Mouse (Mus musculus): Measurements from ENCODE around the gene Gm21976. TPM values are rescaled to one million over a fixed set of nuclear protein-coding genes. Genes with fewer than 3 reads are reported as not detected.

Gene Gm21976
- total RNA-seq, 2 experiments from 2014 or later: not detected

GRCm38 (mm10) chr13:98297883-98298482 lies 18.3 kb downstream of the Gm21976 start:
- no peak for ATAC-seq (ENCODE audit: poor library complexity, severe bottlenecking)

- peak; percentile 92 for ATAC-seq (ENCODE audit: poor library complexity, severe bottlenecking)
Measured at GRCm38 (mm10) chr13:98298833-98299758, 19.4 kb downstream of the Gm21976 start.

DNA sequence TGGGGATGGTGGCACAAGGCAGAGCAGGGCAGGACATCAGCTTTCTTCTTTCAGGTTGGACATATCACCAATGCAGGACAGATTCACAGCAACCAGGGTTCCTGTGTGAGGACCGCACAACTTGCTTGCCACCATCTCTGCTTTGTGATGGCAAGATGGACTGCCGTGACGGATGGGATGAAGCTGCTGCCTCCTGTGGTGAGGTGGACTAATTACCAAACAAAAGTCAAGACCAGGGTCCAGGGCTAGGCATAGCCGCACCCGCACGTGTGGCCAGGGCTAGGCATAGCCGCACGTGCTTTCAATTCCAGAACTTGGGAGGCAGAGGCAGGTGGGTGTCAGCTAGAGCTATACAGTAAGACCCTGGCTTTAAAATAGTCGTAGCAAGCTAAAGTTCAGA lies 25.6 kb downstream of the Gm21976 start:
- no peak for ATAC-seq (ENCODE audit: poor library complexity, severe bottlenecking)

- no peak for ATAC-seq (ENCODE audit: poor library complexity, severe bottlenecking)
Measured at GRCm38 (mm10) chr13:98306393-98306792, 26.7 kb downstream of the Gm21976 start.

DNA sequence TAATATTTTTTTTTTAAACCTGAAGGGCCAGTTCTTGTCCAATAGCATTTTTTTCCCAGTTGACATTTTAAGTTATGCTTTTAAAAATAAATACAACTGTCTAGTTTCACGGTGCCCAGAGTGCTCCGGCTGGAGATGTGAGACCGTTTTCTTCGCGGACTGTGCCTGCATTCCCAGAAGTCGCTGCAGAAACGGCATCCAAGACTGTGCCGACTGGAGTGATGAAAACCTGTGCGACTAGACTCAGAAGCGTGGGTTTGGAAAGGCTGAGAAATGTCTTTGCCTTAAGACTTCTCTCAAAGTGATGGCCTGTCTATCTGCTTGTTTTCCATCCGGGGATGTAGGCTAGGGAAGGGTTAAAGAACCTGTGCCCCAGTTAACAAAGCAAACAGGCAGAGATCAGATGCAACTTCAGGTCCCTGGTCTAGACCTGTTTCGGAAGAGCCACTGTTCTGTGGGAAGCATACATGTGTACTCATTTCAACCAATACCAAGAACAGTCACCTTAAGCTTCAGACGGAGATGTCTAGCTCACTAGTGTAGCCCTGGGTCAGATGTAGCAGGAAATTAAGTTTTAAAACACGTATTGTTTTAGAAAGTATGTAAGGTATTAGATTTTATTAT lies 27.3 kb downstream of the Gm21976 start:
- no peak for ATAC-seq (ENCODE audit: poor library complexity, severe bottlenecking)

GRCm38 (mm10) chr13:98308004-98308403 lies 28.3 kb downstream of the Gm21976 start:
- no peak for ATAC-seq (ENCODE audit: poor library complexity, severe bottlenecking)

- no peak for ATAC-seq (ENCODE audit: poor library complexity, severe bottlenecking)
Measured at GRCm38 (mm10) chr13:98308724-98309123, 29.0 kb downstream of the Gm21976 start.

GRCm38 (mm10) chr13:98311597-98311996 lies 31.9 kb downstream of the Gm21976 start:
- ATAC-seq (ENCODE audit: poor library complexity, severe bottlenecking): no peak

GRCm38 (mm10) chr13:98313631-98314030 lies 33.9 kb downstream of the Gm21976 start:
- no peak for ATAC-seq (ENCODE audit: poor library complexity, severe bottlenecking)

- no peak for ATAC-seq (ENCODE audit: poor library complexity, severe bottlenecking)
Measured at GRCm38 (mm10) chr13:98315124-98315523, 35.4 kb downstream of the Gm21976 start.

GRCm38 (mm10) chr13:98316140-98316479 lies 36.4 kb downstream of the Gm21976 start:
- no peak for ATAC-seq (ENCODE audit: poor library complexity, severe bottlenecking)

DNA sequence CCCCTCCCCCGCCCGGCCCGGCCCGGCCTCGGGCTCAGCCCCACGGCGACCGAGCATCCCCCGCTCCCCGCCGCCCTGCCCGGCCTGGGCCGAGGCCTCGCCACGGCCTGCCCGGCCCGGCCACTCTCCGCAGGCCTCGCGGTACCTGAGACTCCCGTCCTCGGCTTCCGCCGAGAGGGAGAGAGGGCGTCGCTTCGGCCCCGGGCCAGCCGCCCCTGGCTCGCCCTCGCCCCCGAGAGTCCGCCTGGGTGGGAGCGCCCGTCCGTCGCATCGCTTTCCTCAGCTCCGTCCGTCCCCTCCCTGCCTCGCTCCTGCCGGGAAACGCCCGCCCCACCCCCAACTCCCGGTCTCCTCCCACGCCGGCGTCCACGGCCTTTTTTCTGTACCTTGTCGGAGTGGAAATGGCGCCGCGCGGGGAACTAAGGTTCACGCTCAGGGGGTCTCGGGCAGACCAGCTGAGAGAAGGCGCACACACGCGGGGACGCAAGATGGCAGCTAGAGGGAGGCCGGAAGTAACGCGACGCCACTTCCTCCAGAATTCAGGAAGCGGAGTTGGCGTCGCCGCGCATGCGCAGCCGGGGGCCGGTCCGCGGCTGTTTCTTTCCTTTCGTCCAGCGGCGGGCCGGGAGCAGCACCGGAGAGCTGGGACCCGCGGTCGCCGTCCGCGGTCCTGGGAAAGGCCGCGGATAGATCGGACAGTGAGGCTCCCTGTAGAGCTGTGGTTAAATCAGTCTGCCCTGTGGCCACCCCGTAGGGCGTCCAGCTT lies 37.0 kb downstream of the Gm21976 start, which contains the start of gene Btf3:
Gene Btf3 (minus strand): TSS at position 527 of the 766 bp plus-strand sequence.
- peak; percentile 96 for ATAC-seq (ENCODE audit: poor library complexity, severe bottlenecking)

DNA sequence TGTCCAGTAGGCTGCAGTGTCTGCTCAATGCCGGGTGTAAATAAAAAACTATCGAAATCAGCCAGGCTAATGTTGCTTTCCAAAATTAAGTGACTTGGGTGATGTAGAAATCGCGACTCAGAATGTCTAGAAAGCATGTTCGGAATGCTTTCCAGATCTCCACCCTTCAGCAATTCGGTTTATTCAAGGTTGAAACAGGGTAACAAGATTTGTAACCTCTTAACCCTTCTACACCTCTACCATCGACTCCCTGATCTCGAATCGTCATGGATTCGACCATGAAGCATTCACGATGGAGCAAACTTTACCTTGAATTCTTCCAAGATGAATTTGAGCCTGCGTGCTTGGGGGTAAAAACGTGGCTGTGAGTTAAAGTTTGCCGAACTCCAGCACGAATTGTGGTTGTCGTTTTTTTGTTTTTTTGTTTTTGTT lies 37.6 kb downstream of the Gm21976 start:
- peak; percentile 13 for ATAC-seq (ENCODE audit: poor library complexity, severe bottlenecking)

DNA sequence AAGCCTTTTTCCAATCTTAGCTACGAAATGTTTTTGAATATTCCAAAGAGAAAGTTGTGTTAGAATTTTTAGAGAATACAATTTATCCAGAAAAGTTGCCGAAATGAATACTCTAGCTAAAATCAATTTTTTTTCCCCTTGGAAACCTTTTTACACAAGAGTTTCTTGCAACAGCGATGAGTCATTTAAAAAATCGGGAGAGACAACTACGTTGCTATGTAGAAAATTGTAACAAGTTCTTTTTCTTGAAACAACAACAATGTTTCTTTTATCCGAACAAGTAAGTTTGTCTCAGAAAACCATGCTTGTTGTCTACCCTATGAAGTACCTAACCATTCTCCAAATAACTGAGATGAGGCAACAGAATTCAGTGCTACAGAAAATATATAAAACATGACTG lies 38.2 kb downstream of the Gm21976 start:
- no peak for ATAC-seq (ENCODE audit: poor library complexity, severe bottlenecking)

GRCm38 (mm10) chr13:98325034-98325433 lies 45.3 kb downstream of the Gm21976 start:
- no peak for ATAC-seq (ENCODE audit: poor library complexity, severe bottlenecking)

- ATAC-seq (ENCODE audit: poor library complexity, severe bottlenecking): peak; percentile 43; the same call in 1 of the 2 replicates
Measured at GRCm38 (mm10) chr13:98332106-98332505, 52.4 kb downstream of the Gm21976 start.

DNA sequence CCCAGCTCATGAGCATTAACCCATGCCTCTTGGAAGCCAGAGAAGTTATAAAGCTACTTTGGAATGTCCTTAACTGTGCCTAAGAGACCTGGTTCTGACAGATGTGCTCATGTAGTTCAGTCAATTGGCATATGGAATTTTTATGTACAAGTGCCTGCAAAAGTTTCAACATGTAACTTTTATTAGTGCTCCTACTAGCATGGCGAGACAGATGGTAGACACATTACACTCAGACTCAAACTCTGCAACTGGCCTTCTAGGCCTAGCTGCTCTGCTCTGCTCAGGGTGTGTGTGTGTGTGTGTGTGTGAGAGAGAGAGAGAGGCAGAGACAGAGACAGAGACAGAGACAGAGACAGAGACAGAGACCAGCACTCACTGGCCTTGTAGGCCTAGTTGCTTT lies 56.5 kb downstream of the Gm21976 start:
- ATAC-seq (ENCODE audit: poor library complexity, severe bottlenecking): no peak

- no peak for ATAC-seq (ENCODE audit: poor library complexity, severe bottlenecking)
Measured at GRCm38 (mm10) chr13:98340506-98340905, 60.8 kb downstream of the Gm21976 start.

GRCm38 (mm10) chr13:98349491-98349890 lies 69.8 kb downstream of the Gm21976 start:
- no peak for ATAC-seq (ENCODE audit: poor library complexity, severe bottlenecking)

DNA sequence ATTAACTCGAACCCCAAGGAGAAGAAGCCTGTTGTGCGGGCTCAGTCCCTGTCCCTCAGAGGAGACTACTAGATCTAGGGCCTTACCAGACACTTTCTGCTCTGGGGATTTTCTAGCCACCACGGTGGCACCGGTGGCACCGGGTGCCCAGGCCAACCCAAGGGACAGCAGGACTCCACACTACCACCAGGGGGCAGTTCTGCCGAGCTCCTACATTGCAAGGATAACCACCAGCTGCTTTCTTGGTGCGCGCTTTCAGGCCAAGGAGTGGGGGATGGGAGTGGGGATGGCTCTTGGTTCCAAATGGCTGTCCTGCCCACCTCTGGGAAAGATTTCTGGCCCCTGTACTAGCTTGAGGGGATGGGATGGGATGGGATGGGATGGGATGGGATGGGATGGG lies 71.8 kb downstream of the Gm21976 start:
- ATAC-seq (ENCODE audit: poor library complexity, severe bottlenecking): peak; percentile 68

Data from megakaryocyte, adult 5-6 weeks (primary cell).